Mouse (Mus musculus): ENCODE data around the gene Flnb. TPM values are rescaled to one million over a fixed set of nuclear protein-coding genes. Genes with fewer than 3 reads are reported as not detected.
A peak's percentile ranks its signal among the peaks of the same experiment; 100 is the strongest.

Gene Flnb
- total and polyA plus RNA-seq, 3 experiments = 29.5 to 74.0 (median 61.6) TPM

DNA sequence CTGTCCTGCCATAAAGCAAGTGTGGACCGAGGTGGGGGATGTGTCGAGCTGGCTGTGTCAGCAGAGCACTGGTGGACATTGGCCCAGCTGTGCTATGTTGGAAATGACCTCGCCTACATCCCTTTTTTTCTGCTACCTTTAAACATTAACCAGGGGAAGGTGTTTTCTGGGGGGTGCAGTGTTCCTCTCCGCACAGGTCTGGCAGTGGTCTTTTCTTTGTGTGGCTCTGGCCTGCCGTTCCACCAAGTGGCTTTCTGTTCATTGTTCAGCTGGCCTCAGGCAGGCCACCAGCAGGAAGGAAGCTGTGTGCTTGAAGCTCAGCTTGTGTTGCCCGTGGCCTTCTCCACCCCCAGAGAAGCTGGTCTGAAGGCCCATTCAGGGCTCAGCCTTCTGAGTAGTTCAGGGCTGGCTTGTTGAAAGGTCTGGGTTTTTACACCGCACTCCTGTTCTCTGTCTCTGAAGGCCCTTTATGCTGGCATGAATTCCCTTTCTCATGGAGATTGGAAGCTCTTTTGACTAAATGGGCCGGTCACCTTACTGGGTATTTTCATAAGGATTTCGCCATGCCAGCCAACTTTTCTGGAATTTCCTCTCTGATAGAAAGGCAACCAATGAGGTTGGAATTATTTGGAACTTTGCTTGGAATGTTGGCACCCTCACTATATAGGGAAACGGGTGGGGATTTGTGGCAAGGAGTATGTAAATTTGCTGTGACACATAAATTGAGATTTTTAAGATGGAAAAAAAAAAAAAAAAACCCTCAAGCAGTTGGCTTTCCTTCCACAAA lies 8.6 kb downstream of the Flnb start:
- DNase-seq (ENCODE audit: extremely low read depth) = no peak
- dilution Hi-C loops (cut with MboI; ENCODE audit: extremely low pct_ligation_motif_present, extremely low pct_unique_long_range_greater_than_20kb, low sequenced_read_pairs) = no loop called here
- TF ChIP-seq ZNF384 (IDR thresholded peaks at IDR 0.05; ENCODE audit: low read depth, low read length) = peak; percentile 59
- TF ChIP-seq EP300 (IDR thresholded peaks at IDR 0.05; ENCODE audit: low read length) = no peak

DNA sequence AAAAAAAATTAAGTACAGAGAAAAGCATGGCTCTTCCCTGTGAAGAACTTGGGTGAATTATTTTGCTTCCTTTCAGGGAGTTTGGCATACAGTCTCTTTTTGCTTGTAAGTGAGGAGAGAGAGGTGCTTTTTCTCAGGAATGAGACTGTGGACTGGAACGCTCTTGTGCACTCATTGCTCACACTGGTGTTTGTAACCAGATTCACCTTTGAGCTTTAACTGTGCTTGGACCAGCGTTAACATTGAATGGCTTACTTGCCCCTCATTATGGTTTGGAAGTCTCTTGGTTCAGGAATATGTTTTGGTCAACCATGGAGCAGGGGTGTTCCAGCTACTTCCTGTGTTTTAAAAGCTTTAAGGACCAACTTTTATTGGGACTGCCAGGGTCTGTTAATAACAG lies 11.4 kb downstream of the Flnb start:
- Histone ChIP-seq H3K27me3 (replicated peaks) (no peaks in the 10 kb centered on the region), H3K4me2 (ENCODE audit: insufficient read depth, low read depth, poor library complexity, severe bottlenecking) (no peak overlapping the region), H3K4me3 (replicated peaks in 1 of 3; ENCODE audit: low read depth in 2 of 3, low read length in 2 of 3, poor library complexity in 1 of 3) (no peak overlapping the region), H3K9me3 (replicated peaks; ENCODE audit: low read length) (peaks cover 8% of the 10 kb centered on the region), H3K27ac (ENCODE audit: insufficient read depth, low read depth) (no peak overlapping the region), H3K4me1 (ENCODE audit: control insufficient read depth in 1 of 2, insufficient read depth in 2 of 2) (peaks cover 18 to 65% of the 10 kb centered on the region in 2 experiments), H3K79me2 (replicated peaks; ENCODE audit: control insufficient read depth, extremely low read depth, insufficient read depth, poor library complexity, severe bottlenecking) (peaks cover 74% of the 10 kb centered on the region), H3K9ac (ENCODE audit: insufficient read depth, low read depth) (no peak overlapping the region), H3K36me3 (replicated peaks in 1 of 2; ENCODE audit: control insufficient read depth in 1 of 2, insufficient read depth in 1 of 2, low read length in 1 of 2) (peaks cover 3 to 79% of the 10 kb centered on the region in 2 experiments)
- dilution Hi-C loops (cut with MboI; ENCODE audit: extremely low pct_ligation_motif_present, extremely low pct_unique_long_range_greater_than_20kb, low sequenced_read_pairs) (no loop called here), in situ Hi-C loops (cut with MboI; ENCODE audit: low pct_ligation_motif_present, low pct_unique_long_range_greater_than_20kb, low sequenced_read_pairs) (no loop called here)
- TF ChIP-seq MEF2A (IDR thresholded peaks at IDR 0.05; ENCODE audit: borderline replicate concordance, low read depth, low read length) (no peak), MAX (IDR thresholded peaks at IDR 0.05; ENCODE audit: low read length) (no peak), SMC3 (IDR thresholded peaks at IDR 0.05; ENCODE audit: low read depth, low read length) (no peak), CHD2 (IDR thresholded peaks at IDR 0.05; ENCODE audit: low read length) (no peak), NRF1 (IDR thresholded peaks at IDR 0.05; ENCODE audit: low read depth, low read length) (no peak), JUN (IDR thresholded peaks at IDR 0.05; ENCODE audit: insufficient read depth, low read depth, low read length) (no peak), IRF4 (IDR thresholded peaks at IDR 0.05; ENCODE audit: low read depth, low read length) (no peak), TBP (conservative IDR thresholded peaks at IDR 0.05; ENCODE audit: low read depth, low read length) (no peak), MAZ (IDR thresholded peaks at IDR 0.05; ENCODE audit: low read depth, low read length) (no peak), PAX5 (IDR thresholded peaks at IDR 0.05; ENCODE audit: low read length) (no peak), TCF12 (IDR thresholded peaks at IDR 0.05; ENCODE audit: low read depth, low read length) (no peak), HCFC1 (IDR thresholded peaks at IDR 0.05; ENCODE audit: low read depth, low read length) (no peak)
- DNase-seq (ENCODE audit: extremely low read depth) = no peak

More for the DNA sequence above, 8.6 kb downstream of the Flnb start:
- H3K9ac ChIP-seq (ENCODE audit: insufficient read depth, low read depth) = no peak overlapping the region
- peaks cover 8% of the 10 kb centered on the region for H3K9me3 ChIP-seq (replicated peaks; ENCODE audit: low read length)
- no peak overlapping the region for H3K4me2 ChIP-seq (ENCODE audit: insufficient read depth, low read depth, poor library complexity, severe bottlenecking)
- H3K4me3 ChIP-seq (replicated peaks in 1 of 3; ENCODE audit: low read depth in 2 of 3, low read length in 2 of 3, poor library complexity in 1 of 3) = no peak overlapping the region
- peaks cover 60% of the 10 kb centered on the region for H3K79me2 ChIP-seq (replicated peaks; ENCODE audit: control insufficient read depth, extremely low read depth, insufficient read depth, poor library complexity, severe bottlenecking)
- H3K27me3 ChIP-seq (replicated peaks) = no peaks in the 10 kb centered on the region
- peaks cover 3 to 78% of the 10 kb centered on the region in 2 experiments for H3K36me3 ChIP-seq (replicated peaks in 1 of 2; ENCODE audit: control insufficient read depth in 1 of 2, insufficient read depth in 1 of 2, low read length in 1 of 2)
- peaks cover 6 to 61% of the 10 kb centered on the region in 2 experiments; a peak in 2 of 4 replicates for H3K4me1 ChIP-seq (ENCODE audit: control insufficient read depth in 1 of 2, insufficient read depth in 2 of 2)
- in situ Hi-C loops (cut with MboI; ENCODE audit: low pct_ligation_motif_present, low pct_unique_long_range_greater_than_20kb, low sequenced_read_pairs) = no loop called here
- H3K27ac ChIP-seq (ENCODE audit: insufficient read depth, low read depth) = no peak overlapping the region
